Mouse (Mus musculus): ENCODE data around the gene Ipo5.

Gene Ipo5

GRCm38 (mm10) chr14:120921805-120922204 lies 10.8 kb downstream of the Ipo5 start:
- no peak for DNase-seq (ENCODE audit: low spot score in 2 of 2)

- DNase-seq (ENCODE audit: low spot score in 2 of 2): no peak
Observed at GRCm38 (mm10) chr14:120924044-120924443, 13.0 kb downstream of the Ipo5 start.

GRCm38 (mm10) chr14:120925731-120926585 lies 14.9 kb downstream of the Ipo5 start:
- DNase-seq (ENCODE audit: low spot score in 2 of 2): no peak

- no peak for DNase-seq (ENCODE audit: low spot score in 2 of 2)
Observed at GRCm38 (mm10) chr14:120931236-120931635, 20.2 kb downstream of the Ipo5 start.

GRCm38 (mm10) chr14:120933624-120934023 lies 22.6 kb downstream of the Ipo5 start:
- no peak for DNase-seq (ENCODE audit: low spot score in 2 of 2)

- DNase-seq (ENCODE audit: low spot score in 2 of 2): no peak
Observed at GRCm38 (mm10) chr14:120937102-120937501, 26.1 kb downstream of the Ipo5 start.

GRCm38 (mm10) chr14:120942803-120943202 lies 31.8 kb downstream of the Ipo5 start:
- DNase-seq (ENCODE audit: low spot score in 2 of 2): no peak

- DNase-seq (ENCODE audit: low spot score in 2 of 2): no peak
Observed at GRCm38 (mm10) chr14:120945146-120945545, 34.1 kb downstream of the Ipo5 start.

- peak in 1 of 2 experiments; percentile 54 for DNase-seq (ENCODE audit: low spot score in 2 of 2)
Observed at GRCm38 (mm10) chr14:120947104-120947503, 36.1 kb downstream of the Ipo5 start.

GRCm38 (mm10) chr14:120949002-120949401 lies 38.0 kb downstream of the Ipo5 start:
- DNase-seq (ENCODE audit: low spot score in 2 of 2): no peak

- DNase-seq (ENCODE audit: low spot score in 2 of 2): no peak
Observed at GRCm38 (mm10) chr14:120950068-120950467, 39.0 kb downstream of the Ipo5 start.

- DNase-seq (ENCODE audit: low spot score in 2 of 2): no peak
Observed at GRCm38 (mm10) chr14:120952434-120952833, 41.4 kb downstream of the Ipo5 start.

- no peak for DNase-seq (ENCODE audit: low spot score in 2 of 2)
Observed at GRCm38 (mm10) chr14:120960551-120960950, 49.5 kb downstream of the Ipo5 start.

- peak; percentile 46 to 54 for DNase-seq (ENCODE audit: low spot score in 2 of 2)
Observed at GRCm38 (mm10) chr14:120960991-120961390, 50.0 kb downstream of the Ipo5 start.

- DNase-seq (ENCODE audit: low spot score in 2 of 2): no peak
Observed at GRCm38 (mm10) chr14:120967072-120967471, 56.0 kb downstream of the Ipo5 start.

GRCm38 (mm10) chr14:120968723-120969122 lies 57.7 kb downstream of the Ipo5 start:
- no peak for DNase-seq (ENCODE audit: low spot score in 2 of 2)

- no peak for DNase-seq (ENCODE audit: low spot score in 2 of 2)
Observed at GRCm38 (mm10) chr14:120969673-120970072, 58.6 kb downstream of the Ipo5 start.

GRCm38 (mm10) chr14:120970637-120971036 lies 59.6 kb downstream of the Ipo5 start:
- no peak for DNase-seq (ENCODE audit: low spot score in 2 of 2)

- DNase-seq (ENCODE audit: low spot score in 2 of 2): no peak
Observed at GRCm38 (mm10) chr14:120971313-120971712, 60.3 kb downstream of the Ipo5 start.

GRCm38 (mm10) chr14:120979559-120979958 lies 68.5 kb downstream of the Ipo5 start:
- DNase-seq (ENCODE audit: low spot score in 2 of 2): peak in 1 of 2 experiments; percentile 63

GRCm38 (mm10) chr14:120989126-120989525 lies 78.1 kb downstream of the Ipo5 start:
- DNase-seq (ENCODE audit: low spot score in 2 of 2): no peak
